Mouse (Mus musculus): Measurements from ENCODE around the gene Fam71a.

Fam71a gene

DNA sequence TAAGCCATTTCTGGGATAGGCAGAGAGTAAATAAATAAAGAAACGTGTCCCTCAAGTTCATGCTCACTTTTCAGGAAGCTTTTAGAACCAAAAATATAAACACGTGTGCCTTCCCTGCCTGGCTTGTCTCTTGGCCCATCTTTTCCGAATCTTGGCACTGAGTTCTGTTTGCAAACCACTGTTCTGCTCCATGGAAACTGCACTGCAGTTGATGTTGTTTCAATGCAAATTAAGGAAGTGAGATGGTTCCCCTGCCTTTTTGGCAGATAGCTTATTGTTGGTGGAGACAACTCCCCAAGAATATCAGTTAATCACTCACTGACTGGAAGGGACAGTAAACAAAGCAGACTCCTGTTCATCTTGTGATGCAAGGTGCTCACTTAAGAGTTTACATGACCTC is 41.9 kb downstream of the Fam71a start:
- no peak for DNase-seq (ENCODE audit: low spot score)

DNA sequence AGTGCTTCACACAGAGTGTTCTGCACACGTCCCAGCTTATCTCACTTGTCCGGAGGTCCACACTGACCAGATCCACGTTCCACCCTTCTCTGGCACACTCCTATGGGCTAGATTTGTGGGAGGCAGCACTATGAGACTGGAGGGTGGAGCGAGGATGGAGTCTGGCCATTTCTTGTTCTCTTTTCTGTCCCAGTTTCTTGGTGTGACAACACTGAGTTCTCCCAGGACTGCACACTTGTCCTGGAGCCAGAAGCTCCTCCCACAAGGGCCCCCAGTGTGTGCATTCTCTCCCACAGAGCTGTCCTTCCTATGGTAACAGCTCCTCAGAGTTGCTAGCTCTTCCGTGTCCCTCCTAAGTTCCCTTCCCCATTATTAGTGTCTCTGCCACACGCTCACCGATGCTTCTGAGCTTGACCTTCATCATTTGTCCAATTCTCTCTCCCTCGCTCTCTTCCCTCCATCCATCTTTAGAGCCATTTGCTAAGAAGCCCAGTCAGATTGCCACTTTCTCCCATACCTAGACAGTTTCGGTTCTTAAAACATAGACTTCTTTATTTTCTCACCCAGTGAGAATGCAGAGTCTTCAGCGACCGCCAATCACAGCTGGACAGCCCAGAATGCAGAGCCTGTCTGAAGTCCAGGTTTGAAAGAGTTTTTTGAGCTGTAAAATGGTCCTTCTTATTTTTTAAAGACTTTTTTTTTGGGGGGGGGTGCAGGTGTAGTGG is 48.9 kb downstream of the Fam71a start:
- no peak for DNase-seq (ENCODE audit: low spot score)

DNA sequence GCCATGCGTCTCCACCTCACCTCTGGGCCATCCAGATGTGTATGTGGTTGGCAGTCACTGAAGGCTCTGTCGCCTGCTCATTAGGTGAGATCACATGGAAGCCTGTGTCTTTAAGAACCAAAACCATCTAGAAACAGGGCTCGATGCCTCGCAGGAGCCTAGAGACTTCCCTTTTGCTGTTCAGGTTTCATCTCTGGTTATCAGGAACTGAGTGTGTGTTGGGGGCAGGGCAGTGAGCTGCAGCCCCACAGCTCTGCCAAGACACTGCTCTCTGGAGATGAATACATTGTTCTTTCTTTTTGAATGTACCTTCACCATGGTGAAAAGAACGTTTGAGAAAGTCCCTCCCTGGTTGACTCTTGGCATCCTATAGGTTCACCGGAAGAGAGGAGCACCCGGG is 49.7 kb downstream of the Fam71a start:
- DNase-seq (ENCODE audit: low spot score), result no peak

Data from urinary bladder, postnatal 10 days (tissue).